Mouse (Mus musculus) layer of hippocampus, adult 2 months (tissue): ENCODE data around the gene Tmem156. TPM values are rescaled to one million over a fixed set of nuclear protein-coding genes. Genes with fewer than 3 reads are reported as not detected.

Source experiments
- DNase-seq, 2 experiments: peaks; one replicate each; pipeline ENCODE4 v3.0.0; 2022; ENCODE audit warnings: low spot score in 2 of 2
- H3K27ac ChIP-seq: fragments of 200-600 bp; 2 replicates; pipeline ENCODE4 v1.8.1; 2022
- H3K4me3 ChIP-seq: fragments of 200-600 bp; 2 replicates; pipeline ENCODE4 v1.8.1; 2022; ENCODE audit warnings: mild to moderate bottlenecking
- CTCF ChIP-seq: fragments of 200-600 bp; conservative IDR thresholded peaks from 2 replicates; pipeline ENCODE4 v1.8.1; 2022; ENCODE audit warnings: antibody characterized with exemption, mild to moderate bottlenecking, moderate library complexity
- total RNA-seq, 2 experiments: library from RNA; stranded (reverse); gene quantifications; 2 replicates each; pipeline ENCODE4 v1.2.3; 2021

Gene Tmem156
- total RNA-seq, 2 experiments from 2014 or later: 0.39 to 0.44 TPM

DNA sequence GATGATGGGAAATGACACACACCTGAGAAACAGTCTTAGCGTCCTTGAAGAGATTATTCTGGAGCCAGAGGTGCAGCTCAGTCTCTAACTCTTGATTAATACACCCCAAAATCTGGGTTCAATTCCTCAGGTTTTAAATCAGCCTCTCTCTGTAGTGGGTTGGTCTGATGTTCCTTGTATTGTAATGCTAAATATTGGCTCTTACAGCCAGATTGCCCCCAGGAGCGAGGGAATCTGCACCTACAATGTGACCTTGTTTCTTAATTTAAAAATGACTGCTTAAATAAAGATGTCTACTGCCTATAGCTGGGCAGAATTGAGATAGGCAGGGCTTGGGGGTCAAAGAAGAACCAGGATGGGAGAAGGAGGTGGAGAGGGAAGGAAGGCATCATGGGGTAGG is 32.1 kb downstream of the Tmem156 start:
- Histone ChIP-seq H3K4me3 (no peak overlapping the region), H3K27ac (no peak overlapping the region)
- no peak for DNase-seq
- no peak for TF ChIP-seq CTCF

DNA sequence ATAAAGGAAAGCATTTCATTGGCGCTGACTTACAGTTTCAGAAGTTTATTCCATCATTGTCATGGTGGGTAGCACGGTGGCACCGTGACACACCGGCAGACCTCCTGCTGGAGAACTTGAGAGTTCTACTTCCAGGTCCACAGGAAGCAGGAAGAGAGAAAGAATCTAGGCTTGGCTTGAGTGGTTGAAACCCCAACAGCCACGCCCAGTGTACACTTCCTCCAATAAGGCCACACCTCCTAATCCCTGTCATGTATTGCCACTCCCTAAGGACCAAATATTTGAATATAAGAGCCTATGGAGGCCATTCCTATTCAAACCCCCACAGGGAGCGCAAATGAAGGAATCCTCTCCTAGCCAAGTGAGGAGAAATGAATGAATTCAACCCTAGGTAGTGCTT is 34.3 kb downstream of the Tmem156 start:
- no peak overlapping the region for H3K4me3 ChIP-seq
- DNase-seq: no peak
- no peak overlapping the region for H3K27ac ChIP-seq
- TF ChIP-seq CTCF: no peak

DNA sequence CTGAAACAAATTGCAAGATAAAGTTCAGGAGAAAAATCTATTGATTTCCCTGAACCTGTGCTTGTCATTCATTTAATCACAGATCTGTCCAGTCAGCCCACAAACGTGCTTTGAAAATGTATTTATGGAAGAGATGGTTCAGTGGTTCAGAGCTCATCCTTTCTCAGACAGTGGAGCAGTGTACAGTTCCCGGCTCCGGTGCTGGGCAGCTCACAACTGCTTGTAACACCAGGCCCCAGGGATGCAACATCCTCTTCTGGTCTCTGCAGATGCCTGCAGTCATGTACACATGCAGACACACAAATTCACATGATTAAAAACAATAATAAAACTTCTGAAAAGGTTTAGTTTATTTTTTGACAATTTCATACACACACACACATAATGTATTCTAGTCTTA is 40.4 kb downstream of the Tmem156 start:
- H3K27ac ChIP-seq: no peak overlapping the region

DNA sequence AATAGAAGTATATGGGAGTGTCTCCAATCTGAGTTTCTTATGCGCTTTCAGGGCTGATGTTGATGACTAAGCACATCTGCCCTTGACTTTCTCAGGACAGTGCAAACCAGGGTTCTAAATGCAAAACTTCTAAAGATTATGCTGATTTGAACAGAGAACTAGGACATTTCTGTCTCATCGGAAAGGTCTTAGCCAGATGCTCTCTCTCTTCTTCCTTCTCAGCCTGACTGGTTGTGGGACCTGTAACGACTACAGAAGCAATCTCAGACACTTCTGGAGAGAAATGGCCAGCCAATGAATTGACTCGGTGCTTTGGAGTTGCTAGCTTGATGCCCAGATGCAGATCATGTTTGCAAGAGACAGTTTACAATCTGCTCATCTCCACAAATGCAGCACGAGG is 42.1 kb downstream of the Tmem156 start:
- no peak for TF ChIP-seq CTCF
- no peak overlapping the region for H3K4me3 ChIP-seq
- DNase-seq: no peak
- H3K27ac ChIP-seq: no peak overlapping the region

More for the DNA sequence above, 40.4 kb downstream of the Tmem156 start:
- no peak for TF ChIP-seq CTCF
- DNase-seq: no peak
- H3K4me3 ChIP-seq: no peak overlapping the region

DNA sequence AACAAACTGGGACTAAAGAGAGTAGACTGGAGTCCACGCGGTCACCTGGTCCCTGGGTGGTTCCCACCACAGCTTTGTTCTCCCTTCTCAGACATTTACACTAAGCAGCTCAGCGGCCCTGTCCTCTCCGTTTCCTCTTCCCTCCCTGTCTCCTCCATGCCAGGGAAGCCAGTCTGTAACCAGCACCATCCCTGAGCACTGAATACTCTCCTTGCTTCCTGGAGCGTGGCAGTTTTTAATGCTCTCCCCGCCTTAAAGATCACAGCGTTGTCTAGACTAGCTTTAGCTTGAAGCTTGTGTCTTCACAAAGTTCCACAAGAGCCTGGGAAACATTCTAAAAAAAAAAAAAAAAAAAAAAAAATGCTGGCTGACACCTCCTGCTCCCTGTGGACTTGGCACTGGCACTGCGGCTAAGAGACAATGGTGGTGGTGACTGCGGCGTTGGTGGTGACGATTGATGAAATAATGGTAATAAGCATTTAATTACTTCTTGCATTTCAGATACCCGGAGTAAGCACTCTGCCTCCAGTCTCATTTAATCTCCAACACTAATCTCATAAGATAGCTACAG is 44.6 kb downstream of the Tmem156 start:
- Histone ChIP-seq H3K4me3 (no peak overlapping the region), H3K27ac (no peak overlapping the region)
- TF ChIP-seq CTCF: no peak
- DNase-seq: no peak

DNA sequence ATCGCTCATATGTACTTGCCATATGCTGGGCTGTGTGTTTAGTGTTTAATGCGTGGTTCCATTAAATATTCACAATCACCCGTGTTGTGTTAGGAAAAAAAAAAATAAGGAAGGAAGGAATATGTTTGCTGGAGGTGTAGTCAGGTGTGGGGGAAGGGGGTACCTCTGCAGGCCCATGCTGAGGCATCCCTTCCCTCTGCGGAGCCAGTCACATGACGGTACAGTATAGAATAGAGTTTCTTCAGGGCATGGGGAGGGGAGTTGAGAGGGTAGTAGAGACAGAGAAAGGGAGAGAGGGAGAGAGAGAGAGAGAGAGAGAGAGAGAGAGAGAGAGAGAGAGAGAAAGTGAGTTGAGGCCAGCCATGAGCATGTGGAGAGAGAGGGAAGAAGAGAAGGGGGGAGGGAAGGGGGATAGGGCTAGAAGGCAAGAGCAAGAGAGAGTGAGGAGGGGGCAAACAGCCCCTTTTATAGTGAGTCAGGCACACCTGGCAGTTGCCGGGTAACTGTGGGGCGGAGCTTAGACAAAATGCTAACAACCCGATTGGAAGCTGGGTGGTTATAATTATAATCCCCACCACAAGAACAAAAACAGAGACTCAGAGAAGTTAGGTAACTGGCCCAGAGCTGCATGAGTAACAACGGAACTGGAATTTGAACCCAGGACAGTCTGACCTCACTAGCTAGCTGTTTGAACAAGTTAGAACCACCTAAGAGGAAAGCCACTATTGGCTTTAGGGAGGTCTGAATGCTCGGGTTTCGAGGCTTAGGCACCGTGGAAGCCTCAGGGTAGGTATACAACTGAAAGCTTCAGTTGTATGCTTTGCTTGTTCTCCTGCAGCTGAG is 45.3 kb downstream of the Tmem156 start:
- Histone ChIP-seq H3K4me3 (no peak overlapping the region), H3K27ac (peak overlapping the region; percentile 32; the same call in 1 of the 2 replicates)
- no peak for TF ChIP-seq CTCF
- DNase-seq: no peak

DNA sequence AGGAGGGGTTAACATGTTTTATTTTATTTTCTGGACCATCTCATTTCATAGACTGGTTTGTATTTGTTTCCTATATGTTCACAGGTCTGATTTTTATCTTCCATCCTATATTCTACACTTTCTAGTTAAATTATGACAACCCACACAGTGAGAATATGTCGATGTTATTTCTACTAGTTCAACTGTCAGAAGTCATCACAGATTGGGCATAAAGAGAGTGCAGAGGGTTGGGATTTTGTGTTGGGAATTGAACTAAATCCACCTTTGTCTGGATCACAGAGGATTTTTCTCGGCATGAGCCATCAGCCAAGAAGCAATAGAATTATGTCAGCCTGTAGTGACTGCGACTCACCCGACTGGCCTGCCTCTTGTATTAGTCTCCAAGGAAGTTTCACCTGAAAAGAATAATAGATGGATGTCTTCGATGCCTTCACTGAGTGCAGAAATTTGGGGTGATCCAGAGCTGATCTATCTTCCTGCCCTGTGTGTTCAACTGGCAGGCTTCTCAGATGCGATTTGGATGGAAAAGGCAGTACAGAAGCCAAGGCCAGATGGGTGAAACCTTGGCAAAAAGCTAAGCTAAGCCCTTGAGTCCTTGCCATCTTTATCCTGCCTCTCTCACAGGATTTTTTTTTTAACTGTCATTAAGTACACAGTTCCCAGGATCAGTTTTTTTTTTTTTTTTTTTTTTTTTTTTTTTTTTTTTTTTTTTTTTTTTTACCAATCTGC is 46.1 kb downstream of the Tmem156 start:
- H3K27ac ChIP-seq: peak overlapping the region; percentile 44; the same call in 1 of the 2 replicates
- DNase-seq: no peak
- no peak overlapping the region for H3K4me3 ChIP-seq
- no peak for TF ChIP-seq CTCF

DNA sequence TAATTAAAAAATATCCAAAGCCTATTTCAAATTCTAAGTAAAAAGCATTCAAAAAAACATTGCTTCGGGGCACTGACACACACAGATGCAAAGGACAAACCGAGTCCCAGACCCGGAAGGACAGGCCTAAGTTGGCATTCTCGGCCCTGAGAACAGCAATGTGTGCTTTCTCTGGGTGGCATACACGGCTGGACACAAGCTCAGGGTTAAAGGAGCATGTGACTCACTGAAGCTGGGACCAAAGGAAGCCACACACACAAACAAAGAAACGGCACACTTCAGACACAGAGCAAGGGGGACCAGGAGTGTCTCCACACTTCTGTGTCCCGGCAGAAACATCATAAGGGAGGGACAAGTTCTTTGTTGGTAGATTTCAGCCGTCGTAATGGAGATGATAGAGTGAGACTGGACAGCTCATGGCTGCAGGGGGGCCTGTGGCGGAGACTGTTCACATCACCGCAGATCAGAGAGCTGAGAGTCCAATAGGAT is 48.5 kb downstream of the Tmem156 start:
- Histone ChIP-seq H3K4me3 (no peak overlapping the region), H3K27ac (no peak overlapping the region)
- no peak for TF ChIP-seq CTCF
- DNase-seq: no peak

DNA sequence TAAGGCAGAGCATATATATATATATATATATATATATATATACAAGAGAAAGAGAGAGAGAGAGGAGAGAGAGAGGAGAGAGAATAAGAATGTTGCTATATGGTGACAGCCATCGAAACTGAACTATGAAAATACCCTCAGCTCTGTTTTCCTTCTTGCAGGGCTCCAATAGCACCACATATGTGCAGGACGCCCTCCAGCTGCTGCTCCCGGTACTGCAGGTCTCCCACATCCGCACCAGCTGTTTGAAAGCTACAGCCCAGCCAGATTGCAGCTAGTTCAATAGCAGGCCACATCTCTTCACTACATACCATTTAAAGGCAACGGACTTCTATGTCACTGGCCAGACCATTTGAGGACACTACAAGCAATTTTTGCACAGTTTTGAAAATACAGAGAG is 51.5 kb downstream of the Tmem156 start:
- no peak for DNase-seq
- Histone ChIP-seq H3K4me3 (no peak overlapping the region), H3K27ac (no peak overlapping the region)
- peak; percentile 67 for TF ChIP-seq CTCF

DNA sequence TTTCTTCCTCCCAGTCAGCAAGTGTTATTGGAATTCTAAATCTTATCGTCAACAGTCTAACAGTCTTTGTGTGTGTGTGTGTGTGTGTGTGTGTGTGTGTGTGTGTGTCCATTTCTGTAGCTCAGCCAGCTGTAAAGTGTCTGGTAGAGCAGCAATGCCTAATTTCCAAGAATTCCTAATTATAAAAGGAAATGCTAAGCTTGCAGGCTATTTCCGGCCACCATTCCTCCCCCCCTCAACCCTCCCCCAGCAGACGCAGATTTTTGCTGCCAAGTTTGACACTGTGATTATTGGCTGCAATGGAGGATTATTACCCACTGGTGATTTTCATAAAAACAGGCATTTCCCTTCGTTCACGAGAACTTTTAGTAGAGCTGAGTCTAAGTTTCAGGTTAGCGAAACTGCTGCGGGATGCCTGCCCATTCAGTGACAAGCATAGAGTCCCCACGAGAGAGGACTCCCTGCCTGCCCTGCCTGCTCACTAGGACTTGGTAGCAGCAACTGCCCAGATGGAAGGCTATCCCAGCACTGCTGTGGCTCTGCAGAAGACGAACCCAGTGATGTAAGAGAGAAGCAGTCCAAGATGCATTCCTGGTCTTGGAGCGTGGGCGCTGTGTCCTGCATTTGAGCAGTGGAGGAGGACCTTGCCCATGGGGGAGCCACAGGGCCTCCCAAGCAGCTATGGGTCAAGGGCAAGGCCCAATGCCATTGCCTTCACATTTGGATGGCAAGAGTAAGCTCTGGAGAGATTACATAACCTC is 52.9 kb downstream of the Tmem156 start:
- Histone ChIP-seq H3K27ac (peak overlapping the region; percentile 74), H3K4me3 (no peak overlapping the region)
- no peak for TF ChIP-seq CTCF
- no peak for DNase-seq

DNA sequence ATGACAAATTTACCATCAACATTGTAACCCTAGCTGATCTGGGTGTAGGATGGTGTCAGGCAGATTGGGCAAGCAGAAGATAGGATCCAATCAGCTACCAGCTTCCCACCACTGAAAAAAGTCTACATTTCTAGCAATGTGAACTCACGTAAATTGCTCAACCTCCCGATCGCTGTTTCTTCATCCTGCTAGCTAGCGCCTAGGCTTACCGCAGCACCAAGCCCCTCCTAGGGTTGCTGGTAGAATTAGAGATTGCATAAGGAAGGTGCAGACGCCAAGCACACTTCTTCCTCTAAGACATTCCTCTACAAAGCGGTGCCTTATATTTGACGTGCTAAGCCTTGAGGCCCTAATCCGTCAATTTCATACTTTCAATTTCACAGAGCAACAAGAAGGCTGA is 53.6 kb downstream of the Tmem156 start:
- no peak for TF ChIP-seq CTCF
- H3K27ac ChIP-seq: no peak overlapping the region
- no peak overlapping the region for H3K4me3 ChIP-seq
- DNase-seq: no peak

DNA sequence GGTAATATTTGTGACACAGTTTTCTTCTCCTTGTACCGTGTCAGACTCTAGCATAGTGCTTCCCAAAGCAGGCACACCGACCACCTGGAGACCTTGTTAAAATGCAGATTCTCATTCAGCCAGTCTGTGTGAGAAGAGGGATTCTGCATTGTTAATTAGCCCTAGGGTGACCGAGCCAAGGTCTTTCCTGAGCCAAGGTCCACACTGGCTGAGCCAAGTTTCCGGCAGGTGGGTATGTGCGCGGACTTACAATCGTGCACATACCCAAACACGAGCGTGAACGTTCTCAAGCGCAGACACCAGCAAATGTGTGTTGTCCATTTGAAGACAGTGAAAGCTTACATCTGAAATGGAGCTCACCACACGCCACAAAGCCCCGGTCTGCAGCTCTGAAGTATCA is 55.3 kb downstream of the Tmem156 start:
- Histone ChIP-seq H3K4me3 (peak overlapping the region; percentile 8; the same call in 1 of the 2 replicates), H3K27ac (peak overlapping the region; percentile 60)
- no peak for DNase-seq
- TF ChIP-seq CTCF: no peak
